Mouse (Mus musculus) ovary, postnatal 36 days (tissue): Measurements from ENCODE around the gene Hoxa5.

Experiments used
- DNase-seq: peaks from one replicate; pipeline ENCODE4 v3.0.0; 2022; ENCODE audit warnings: low spot score, mixed read lengths

Gene Hoxa5

GRCm38 (mm10) chr6:52200073-52200750, 4.2 kb downstream of the Hoxa5 start:
- DNase-seq, result no peak

- no peak for DNase-seq
These were observed 7.1 kb downstream of the Hoxa5 start for GRCm38 (mm10) chr6:52197271-52197670.

- no peak for DNase-seq
These were observed 7.6 kb downstream of the Hoxa5 start for GRCm38 (mm10) chr6:52196811-52197210.

- DNase-seq, result no peak
These were observed 9.7 kb downstream of the Hoxa5 start for GRCm38 (mm10) chr6:52194690-52195089.

- peak; percentile 81 for DNase-seq
These were observed 12.4 kb downstream of the Hoxa5 start for GRCm38 (mm10) chr6:52191860-52192550.

GRCm38 (mm10) chr6:52190906-52191810, 13.2 kb downstream of the Hoxa5 start, which contains the start of gene Hoxa4:
Gene Hoxa4, minus strand, starts transcription at chr6:52191753.
- DNase-seq, result peak; percentile 23

GRCm38 (mm10) chr6:52190410-52190809, 14.0 kb downstream of the Hoxa5 start:
- peak; percentile 13 for DNase-seq

- DNase-seq, result no peak
These were observed 14.5 kb downstream of the Hoxa5 start for GRCm38 (mm10) chr6:52189909-52190308.

- no peak for DNase-seq
These were observed 15.2 kb downstream of the Hoxa5 start for GRCm38 (mm10) chr6:52189172-52189591.

GRCm38 (mm10) chr6:52186500-52186899, 17.9 kb downstream of the Hoxa5 start:
- no peak for DNase-seq

- no peak for DNase-seq
These were observed 18.6 kb downstream of the Hoxa5 start for GRCm38 (mm10) chr6:52185834-52186233.

GRCm38 (mm10) chr6:52185222-52185621, 19.2 kb downstream of the Hoxa5 start:
- no peak for DNase-seq

- DNase-seq, result no peak
These were observed 19.7 kb downstream of the Hoxa5 start for GRCm38 (mm10) chr6:52184668-52185067.

- DNase-seq, result no peak
These were observed 20.9 kb downstream of the Hoxa5 start for GRCm38 (mm10) chr6:52183311-52184080.

- no peak for DNase-seq
These were observed 21.6 kb downstream of the Hoxa5 start for GRCm38 (mm10) chr6:52182793-52183192.

GRCm38 (mm10) chr6:52182030-52182429, 22.4 kb downstream of the Hoxa5 start:
- no peak for DNase-seq

GRCm38 (mm10) chr6:52180726-52181125, 23.7 kb downstream of the Hoxa5 start:
- no peak for DNase-seq

- DNase-seq, result no peak
These were observed 24.1 kb downstream of the Hoxa5 start for GRCm38 (mm10) chr6:52180213-52180710.

- no peak for DNase-seq
These were observed 24.7 kb downstream of the Hoxa5 start for GRCm38 (mm10) chr6:52179690-52180089.

GRCm38 (mm10) chr6:52178918-52179665, 25.3 kb downstream of the Hoxa5 start:
- no peak for DNase-seq

- no peak for DNase-seq
These were observed 26.6 kb downstream of the Hoxa5 start for GRCm38 (mm10) chr6:52177806-52178205.
